ENCODE assay signal across 18 mouse cellular contexts in genomic region chr7:134806799-134807198, GRCm38 (mm10).
A peak's percentile ranks its signal among the peaks of the same experiment; 100 is the strongest.
DNase-seq lines count a peak whose midpoint lies in the region; ATAC-seq and TF ChIP-seq lines count a peak whose summit lies in the region.
"Had no signal": no experiment of that assay in that cellular context is flagged by ENCODE, and none has a peak within 500 bp of the region (broad histone marks: within the 10 kb centered on the region; RNA-seq: fewer than 3 reads in every experiment).

No protein-coding gene starts in this region.

- no peaks in the 10 kb centered on the region for H3K27me3 ChIP-seq in forebrain, embryonic 13.5 days
- H3K27me3 ChIP-seq in forebrain, embryonic 10.5 days (ENCODE audit: poor library complexity, severe bottlenecking): no peaks in the 10 kb centered on the region
- no peaks in the 10 kb centered on the region for H3K27me3 ChIP-seq in heart, embryonic 11.5 days (ENCODE audit: control insufficient read depth, insufficient read depth, low read length)
- no peaks in the 10 kb centered on the region for H3K27me3 ChIP-seq in forebrain, embryonic 16.5 days (replicated peaks; ENCODE audit: control insufficient read depth, insufficient read depth, low read length)
- H3K27me3 ChIP-seq: embryonic facial prominence, embryonic 12.5 days; heart, embryonic 13.5 days; hindbrain, embryonic 15.5 days had no signal

- H3K9me3 ChIP-seq in forebrain, embryonic 13.5 days (replicated peaks): no peaks in the 10 kb centered on the region
- no peaks in the 10 kb centered on the region for H3K9me3 ChIP-seq in forebrain, embryonic 10.5 days
- no peaks in the 10 kb centered on the region for H3K9me3 ChIP-seq in heart, embryonic 11.5 days (replicated peaks; ENCODE audit: control insufficient read depth, low read length)
- no peaks in the 10 kb centered on the region for H3K9me3 ChIP-seq in forebrain, embryonic 16.5 days (ENCODE audit: control insufficient read depth, low read length)
- H3K9me3 ChIP-seq: embryonic facial prominence, embryonic 12.5 days; heart, embryonic 13.5 days; hindbrain, embryonic 15.5 days had no signal

- H3K27ac ChIP-seq in forebrain, embryonic 13.5 days: peak overlapping the region; percentile 59
- no peak overlapping the region for H3K27ac ChIP-seq in forebrain, embryonic 10.5 days
- no peak overlapping the region for H3K27ac ChIP-seq in heart, embryonic 11.5 days (ENCODE audit: low read depth, low read length)
- H3K27ac ChIP-seq in forebrain, embryonic 16.5 days (ENCODE audit: low read length): peak overlapping the region; percentile 25; the same call in 1 of the 2 replicates
- H3K27ac ChIP-seq in left cerebral cortex, adult 2 months: no peak overlapping the region
- H3K27ac ChIP-seq: embryonic facial prominence, embryonic 12.5 days; heart, embryonic 13.5 days; hindbrain, embryonic 15.5 days had no signal

- TF ChIP-seq CTCF in left cerebral cortex, adult 2 months (IDR thresholded peaks at IDR 0.05): no peak

- peak; percentile 61; the same call in 1 of the 2 replicates for ATAC-seq in forebrain, embryonic 13.5 days
- ATAC-seq in heart, embryonic 11.5 days (replicated peaks; ENCODE audit: insufficient number of reproducible peaks, low FRiP score, low TSS enrichment): no peak
- ATAC-seq in forebrain, embryonic 16.5 days: peak; percentile 61; the same call in 1 of the 2 replicates
- ATAC-seq: inflammation-experienced regulatory T-cells, adult 6 months; intestine, postnatal 0 days had no signal

- peak; percentile 4 for DNase-seq in cerebellum, adult 9-11 months
- DNase-seq in cerebellum, postnatal 4 days (ENCODE audit: low spot score in 2 of 2): no peak
- DNase-seq in forebrain, embryonic 10.5 days (ENCODE audit: extremely low spot score, low spot score): no peak
- peak; percentile 50 for DNase-seq in heart, adult 11 months
- no peak for DNase-seq in left cerebral cortex, adult 2 months (ENCODE audit: extremely low spot score in 1 of 2, low spot score in 2 of 2)
- DNase-seq: adrenal gland, postnatal 10 days; cerebellum, adult 11 months; gastrocnemius, postnatal 14 days; heart, postnatal 36 days; kidney, adult 8-10 months had no signal

- H3K36me3 ChIP-seq in forebrain, embryonic 13.5 days (ENCODE audit: poor library complexity, severe bottlenecking): peaks cover 3% of the 10 kb centered on the region; the same call in 1 of the 2 replicates
- H3K36me3 ChIP-seq in forebrain, embryonic 10.5 days (replicated peaks): peaks cover 55% of the 10 kb centered on the region
- H3K36me3 ChIP-seq in heart, embryonic 11.5 days (ENCODE audit: control insufficient read depth, insufficient read depth, low read length): peaks cover 5% of the 10 kb centered on the region; the same call in 1 of the 2 replicates
- no peaks in the 10 kb centered on the region for H3K36me3 ChIP-seq in forebrain, embryonic 16.5 days (ENCODE audit: control insufficient read depth, insufficient read depth)
- H3K36me3 ChIP-seq: hindbrain, embryonic 15.5 days had no signal

- intact Hi-C loops in left cerebral cortex, adult 2 months (cut with DNase I): no loop called here

- peaks cover 10% of the 10 kb centered on the region; the same call in 1 of the 2 replicates for H3K4me1 ChIP-seq in forebrain, embryonic 13.5 days
- H3K4me1 ChIP-seq in forebrain, embryonic 10.5 days: no peaks in the 10 kb centered on the region
- H3K4me1 ChIP-seq in heart, embryonic 11.5 days (ENCODE audit: control insufficient read depth, insufficient read depth, low read length): no peaks in the 10 kb centered on the region; the same call in 1 of the 2 replicates
- peaks cover 19% of the 10 kb centered on the region for H3K4me1 ChIP-seq in forebrain, embryonic 16.5 days (replicated peaks; ENCODE audit: control insufficient read depth, insufficient read depth, low read length)
- H3K4me1 ChIP-seq: hindbrain, embryonic 15.5 days had no signal

- H3K9ac ChIP-seq in forebrain, embryonic 13.5 days: no peak overlapping the region
- H3K9ac ChIP-seq in heart, embryonic 11.5 days (ENCODE audit: low read depth, low read length): no peak overlapping the region
- no peak overlapping the region for H3K9ac ChIP-seq in forebrain, embryonic 16.5 days (replicated peaks; ENCODE audit: low read depth, low read length)
- H3K9ac ChIP-seq: embryonic facial prominence, embryonic 12.5 days; heart, embryonic 13.5 days; hindbrain, embryonic 15.5 days had no signal

- H3K4me2 ChIP-seq in forebrain, embryonic 13.5 days: no peak overlapping the region
- no peak overlapping the region for H3K4me2 ChIP-seq in heart, embryonic 11.5 days
- no peak overlapping the region for H3K4me2 ChIP-seq in forebrain, embryonic 16.5 days (ENCODE audit: low read length)
- H3K4me2 ChIP-seq: embryonic facial prominence, embryonic 12.5 days; heart, embryonic 13.5 days; hindbrain, embryonic 15.5 days had no signal

- 81% methylated on average over 6 of the region's 6 CpGs for WGBS in forebrain, embryonic 13.5 days
- 89% methylated on average over 6 of the region's 6 CpGs for WGBS in forebrain, embryonic 10.5 days
- WGBS in heart, embryonic 11.5 days (ENCODE audit: insufficient replicate concordance): 64% methylated on average over 6 of the region's 6 CpGs
- 53% methylated on average over 6 of the region's 6 CpGs for WGBS in forebrain, embryonic 16.5 days

- H3K4me3 ChIP-seq in forebrain, embryonic 13.5 days: no peak overlapping the region
- H3K4me3 ChIP-seq in forebrain, embryonic 10.5 days: no peak overlapping the region
- H3K4me3 ChIP-seq in heart, embryonic 11.5 days (ENCODE audit: low read depth, low read length): no peak overlapping the region
- H3K4me3 ChIP-seq in forebrain, embryonic 16.5 days (replicated peaks; ENCODE audit: low read length): no peak overlapping the region
- no peak overlapping the region for H3K4me3 ChIP-seq in left cerebral cortex, adult 2 months
- H3K4me3 ChIP-seq: embryonic facial prominence, embryonic 12.5 days; heart, embryonic 13.5 days; hindbrain, embryonic 15.5 days had no signal

Comparison
In these comparisons a context has a peak if more than half of its experiments do, and no peak if none do; other contexts are left out.
1. DNase-seq: peak in cerebellum, adult 9-11 months (single experiment) and heart, adult 11 months (single experiment); none in cerebellum, postnatal 4 days (0 of 2), forebrain, embryonic 10.5 days (single experiment) and left cerebral cortex, adult 2 months (0 of 2).
2. H3K27ac ChIP-seq: peak in forebrain, embryonic 13.5 days (single experiment) and forebrain, embryonic 16.5 days (single experiment); none in forebrain, embryonic 10.5 days (single experiment), heart, embryonic 11.5 days (single experiment) and left cerebral cortex, adult 2 months (single experiment).